Mouse (Mus musculus): ENCODE data around the gene Xdh.
"Not testable (repeated sequence)": the region's sequence is repeated elsewhere in the genome, so short reads cannot be mapped to it uniquely, and the experiment has no call there.

Gene Xdh

DNA sequence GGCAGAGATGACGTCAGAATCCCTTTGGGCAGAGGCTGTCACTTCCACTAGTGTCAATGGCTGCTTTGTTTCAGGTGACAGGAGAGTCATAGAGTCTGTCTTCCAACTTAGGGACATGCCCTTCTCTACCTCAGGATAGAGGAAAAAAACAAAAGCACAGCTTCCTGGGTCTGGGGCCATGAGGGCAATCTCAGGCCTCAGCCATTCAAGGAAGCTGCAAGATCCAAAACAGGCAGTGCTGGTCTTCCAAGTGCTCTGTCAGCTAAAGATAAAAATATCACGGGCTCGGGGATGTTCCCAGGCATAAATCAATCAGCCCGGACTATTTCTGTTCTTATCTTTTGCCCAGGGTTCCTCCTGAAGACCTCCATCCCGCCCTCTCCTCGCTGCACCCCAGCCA is 68.7 kb downstream of the Xdh start:
- no peak for DNase-seq (ENCODE audit: low spot score)

DNA sequence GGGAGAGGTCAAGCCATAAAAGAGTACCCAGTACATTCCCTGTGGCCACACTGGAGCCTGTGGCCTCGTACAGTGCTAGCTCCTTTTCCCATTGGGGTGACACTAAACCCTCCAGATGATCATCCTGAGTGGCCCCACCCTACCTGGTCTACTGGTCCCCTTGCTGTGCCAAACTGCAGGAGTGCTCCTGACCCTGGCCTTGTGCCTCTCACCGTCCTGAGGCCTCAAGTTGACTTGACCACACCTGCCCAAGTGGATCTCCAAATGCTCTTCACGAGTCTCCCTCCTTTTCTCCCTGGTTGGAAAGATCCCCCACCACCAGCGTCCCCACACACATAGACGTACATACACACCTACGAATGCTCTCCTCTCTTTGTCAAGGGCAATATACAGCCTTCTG is 69.7 kb downstream of the Xdh start:
- no peak for DNase-seq (ENCODE audit: low spot score)

DNA sequence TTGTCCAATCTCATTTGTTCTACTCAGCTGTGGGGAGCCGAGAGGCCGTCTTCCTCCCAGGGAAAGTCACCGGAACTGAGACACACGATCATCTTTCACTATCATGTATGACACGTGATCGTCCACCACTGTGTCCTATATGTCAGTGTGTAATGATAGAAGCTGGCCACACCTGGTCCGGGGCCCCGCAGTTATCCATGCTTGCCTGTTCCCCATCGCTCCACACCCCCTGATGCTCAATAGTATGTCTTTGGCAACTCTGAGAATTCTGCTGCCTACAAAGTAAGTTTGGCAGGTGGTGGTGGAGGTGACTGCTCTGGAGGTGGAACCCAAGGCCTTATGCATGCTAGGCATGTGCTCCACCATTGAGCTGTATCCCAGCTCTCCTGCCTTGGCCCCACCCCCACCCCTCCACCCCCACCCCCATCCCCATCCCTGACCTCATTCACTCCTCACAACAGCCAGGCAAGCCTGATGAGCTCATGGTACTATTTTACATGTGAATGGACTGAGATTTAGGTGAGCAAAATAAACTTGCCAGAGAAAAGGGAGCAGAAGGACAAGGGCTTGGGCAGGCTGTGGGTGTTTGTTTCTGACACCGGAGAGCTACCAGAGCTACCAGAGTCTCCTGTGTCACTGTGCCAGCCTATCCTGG is 70.6 kb downstream of the Xdh start:
- DNase-seq (ENCODE audit: low spot score) = no peak

DNA sequence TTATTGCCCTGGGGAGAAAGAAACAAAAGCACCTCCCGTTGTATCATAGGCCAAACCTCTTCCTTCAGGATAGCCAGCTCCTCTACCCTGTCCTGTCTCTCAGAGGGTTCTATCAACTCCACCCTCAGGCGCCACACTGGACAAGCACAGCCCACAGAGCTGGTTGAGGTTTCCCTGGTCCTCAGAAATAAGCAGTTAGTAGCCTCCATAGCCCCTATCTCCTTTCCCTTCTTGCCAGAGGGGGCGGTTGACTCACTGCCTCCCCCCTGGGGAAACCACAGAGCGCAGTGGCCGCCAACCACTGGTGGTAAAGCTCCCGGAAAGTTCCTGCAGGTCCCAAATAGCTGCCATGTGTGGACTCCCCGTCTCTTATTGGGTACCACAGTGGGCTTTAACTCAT is 74.3 kb downstream of the Xdh start:
- no peak for DNase-seq (ENCODE audit: low spot score)

DNA sequence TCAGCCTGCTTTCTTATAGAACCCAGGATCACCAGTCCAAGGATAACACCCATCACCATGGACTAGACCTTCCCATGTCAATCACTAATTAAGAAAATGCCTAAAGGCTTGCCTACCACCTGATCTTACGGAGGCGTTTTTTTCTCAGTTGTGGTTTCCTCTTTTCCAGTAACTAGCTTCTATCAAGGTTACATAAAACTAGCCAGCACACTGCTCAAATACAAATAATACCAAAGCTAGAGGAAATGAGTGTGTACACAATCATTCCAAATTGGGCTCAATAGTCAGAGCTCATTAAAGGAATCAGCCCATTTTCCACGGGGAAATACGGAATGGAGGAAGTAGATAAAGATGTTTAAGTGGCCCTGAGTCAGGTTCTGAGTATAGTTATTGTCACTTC is 74.7 kb downstream of the Xdh start:
- DNase-seq (ENCODE audit: low spot score) = no peak

DNA sequence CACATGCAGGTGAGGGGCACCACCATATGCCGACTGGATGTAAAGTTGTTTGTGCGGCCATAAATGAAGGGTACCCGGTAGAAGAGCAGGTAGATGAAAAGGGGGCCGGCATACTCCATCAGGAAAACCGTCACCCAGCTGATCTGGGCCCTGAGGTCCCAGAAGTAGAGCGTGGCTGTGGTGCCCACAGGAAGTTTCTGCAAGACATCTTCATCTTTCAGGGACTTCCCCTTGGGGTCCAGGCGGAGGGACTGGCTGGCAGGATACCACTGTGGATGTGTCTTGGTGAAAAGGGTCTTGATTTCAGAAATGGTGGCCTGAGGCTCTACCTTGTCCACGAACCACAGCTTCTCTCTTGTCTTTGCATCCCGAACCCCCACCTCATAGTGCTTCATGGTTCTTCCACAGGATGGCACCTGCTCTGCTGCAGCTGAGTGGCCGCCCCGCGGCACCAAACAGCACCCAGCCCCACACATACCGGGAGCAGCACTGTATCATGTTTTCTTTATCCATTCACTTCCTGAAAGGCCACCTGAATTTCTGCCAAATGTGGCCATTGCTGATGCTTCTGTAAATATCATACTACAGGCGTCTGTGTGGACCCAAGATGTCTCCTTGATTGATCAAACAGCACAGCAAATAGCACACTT is 78.9 kb downstream of the Xdh start:
- DNase-seq (ENCODE audit: low spot score) = no peak

DNA sequence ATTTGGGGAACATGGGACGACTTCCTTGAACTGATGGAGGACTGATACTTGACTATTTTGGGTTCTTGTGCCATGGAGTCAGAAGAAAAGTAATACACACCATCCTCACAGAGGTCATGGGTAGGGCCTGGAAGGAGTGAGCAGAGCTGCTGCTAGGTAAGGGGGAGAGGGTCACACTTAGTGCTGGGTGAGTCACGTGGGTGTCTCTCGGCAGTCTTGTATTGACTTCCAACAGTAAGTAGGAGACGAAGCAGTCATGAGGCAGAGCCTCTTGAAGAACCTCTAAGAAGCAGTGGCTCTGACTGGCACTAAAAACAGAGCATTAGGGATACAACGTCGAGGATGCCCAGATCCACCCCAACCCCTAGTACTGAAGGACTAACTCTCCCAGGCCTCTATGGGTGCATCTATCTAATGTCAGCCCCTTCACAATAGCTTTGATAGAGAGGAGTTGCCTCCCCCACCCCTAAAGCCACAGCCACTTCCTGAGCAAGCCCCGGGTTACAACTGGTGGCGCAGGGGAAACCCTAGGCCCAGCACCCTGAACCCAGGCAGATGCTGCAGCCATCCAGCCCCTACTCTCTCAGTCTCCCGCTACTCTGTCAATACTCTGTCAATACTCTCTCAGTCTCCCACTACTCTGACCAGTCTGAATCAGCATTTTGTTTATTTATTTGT is 80.8 kb downstream of the Xdh start:
- DNase-seq (ENCODE audit: low spot score) = no peak

DNA sequence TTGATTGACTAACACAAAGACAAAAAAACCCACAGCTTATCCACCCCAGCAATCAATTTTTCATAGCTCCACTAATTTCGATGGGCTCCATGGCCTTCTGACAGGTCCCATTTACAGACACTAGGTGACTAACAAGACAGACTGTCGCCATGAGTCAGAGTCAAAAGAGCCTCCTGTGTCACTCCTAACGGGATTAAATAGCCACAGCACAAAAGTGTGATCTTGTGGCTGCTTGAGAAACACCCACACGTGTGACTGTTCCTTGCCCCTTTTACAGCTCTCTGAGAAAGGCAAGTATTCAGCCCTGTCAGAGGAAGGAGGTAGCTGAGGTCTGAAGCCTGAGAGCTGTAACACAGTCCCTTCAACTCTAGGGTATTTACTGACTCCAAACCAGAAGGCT is 96.3 kb downstream of the Xdh start:
- no peak for DNase-seq (ENCODE audit: low spot score)

DNA sequence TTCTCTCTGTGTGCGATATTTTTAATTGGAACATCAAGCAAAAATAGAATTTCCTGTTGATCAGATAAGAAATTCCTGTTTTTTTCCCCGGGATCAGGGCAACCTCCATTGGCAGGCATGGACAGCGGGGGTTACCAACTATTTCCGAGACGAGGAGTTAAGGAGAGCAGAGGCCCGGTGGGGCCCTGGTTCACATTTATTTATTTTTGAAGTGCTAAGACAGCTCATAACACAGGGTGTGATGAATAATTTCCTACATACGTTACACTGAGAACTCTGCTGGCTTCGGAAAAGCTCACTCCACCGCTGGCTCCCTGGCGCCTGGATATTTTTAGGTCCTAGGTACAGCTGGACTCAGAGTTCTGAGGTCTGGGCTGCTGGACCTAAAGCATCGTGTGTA is 97.0 kb downstream of the Xdh start:
- DNase-seq (ENCODE audit: low spot score) = no peak

DNA sequence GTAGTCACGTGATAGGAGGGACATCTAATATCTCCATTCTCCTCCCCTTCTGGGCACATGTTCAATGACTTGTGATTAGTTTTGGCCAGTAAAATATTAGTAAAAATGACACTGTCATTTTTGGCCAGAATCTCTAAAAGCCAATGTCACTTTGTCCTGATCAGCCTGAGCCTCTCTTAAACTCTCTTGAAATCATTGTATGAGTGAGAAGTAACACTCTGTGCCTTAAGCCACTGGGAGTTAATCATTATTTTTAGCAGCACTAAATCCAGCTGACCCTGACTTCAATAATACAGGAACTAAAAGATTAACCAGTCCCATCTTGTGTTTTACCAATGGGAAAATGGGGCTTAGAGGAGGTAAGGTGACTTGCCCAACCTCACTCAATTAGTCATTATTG is 102.6 kb downstream of the Xdh start:
- DNase-seq (ENCODE audit: low spot score) = no peak

DNA sequence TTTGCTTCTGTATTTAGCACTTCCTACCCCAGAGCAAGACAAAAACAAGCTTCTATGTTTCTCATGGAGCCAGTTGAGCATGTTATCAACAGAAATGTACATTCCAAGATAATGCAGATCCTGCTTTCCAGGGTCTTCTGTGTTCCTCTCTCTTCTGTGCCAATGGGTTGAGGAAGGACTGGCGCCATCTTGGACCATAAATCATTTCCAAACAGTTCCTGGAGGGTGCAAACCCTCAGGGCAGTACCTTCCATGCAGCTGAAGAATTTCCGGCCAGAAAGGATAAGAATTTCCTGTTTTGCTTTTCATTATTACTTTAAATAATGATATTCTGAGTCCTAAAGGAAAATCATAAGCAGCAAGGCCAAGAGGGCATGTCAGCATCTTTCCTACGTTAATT is 104.4 kb downstream of the Xdh start:
- no peak for DNase-seq (ENCODE audit: low spot score)

DNA sequence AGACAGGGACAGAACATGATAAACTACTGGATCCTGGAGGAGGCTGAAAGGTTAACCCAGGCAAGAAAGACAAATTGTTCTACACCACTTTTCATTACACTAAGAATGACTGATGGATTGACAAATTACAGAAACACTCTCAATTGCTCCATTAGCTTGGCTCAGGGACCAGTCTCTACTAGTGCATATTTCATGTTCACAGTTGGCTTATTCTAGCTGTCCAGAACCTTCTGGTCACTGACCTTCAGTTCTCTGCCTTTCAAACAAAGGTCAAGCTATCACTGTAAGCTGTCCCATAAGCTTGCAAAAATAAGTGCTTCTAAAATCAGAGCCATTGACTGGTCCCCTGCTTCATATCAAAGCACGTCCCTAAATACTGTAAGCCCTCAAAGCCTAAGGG is 107.0 kb downstream of the Xdh start:
- no peak for DNase-seq (ENCODE audit: low spot score)

DNA sequence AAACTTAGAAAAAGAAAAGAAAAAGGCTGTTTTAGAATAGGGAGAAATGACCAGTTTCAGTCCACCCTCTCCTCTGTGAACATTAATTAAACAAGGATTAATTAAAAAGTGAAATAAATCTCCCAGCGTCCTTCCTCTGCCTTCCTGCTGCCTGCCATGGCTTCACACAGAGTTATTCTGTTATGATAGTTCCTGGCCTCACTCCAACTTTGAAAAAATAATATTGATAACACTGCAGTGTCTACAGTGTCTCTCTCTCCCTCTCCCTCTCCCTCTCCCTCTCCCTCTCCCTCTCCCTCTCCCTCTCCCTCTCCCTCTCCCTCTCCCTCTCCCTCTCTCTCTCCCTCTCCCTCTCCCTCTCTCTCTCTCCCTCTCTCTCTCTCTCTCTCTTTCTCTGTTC is 110.1 kb downstream of the Xdh start:
- DNase-seq (ENCODE audit: low spot score) = not testable (repeated sequence)

DNA sequence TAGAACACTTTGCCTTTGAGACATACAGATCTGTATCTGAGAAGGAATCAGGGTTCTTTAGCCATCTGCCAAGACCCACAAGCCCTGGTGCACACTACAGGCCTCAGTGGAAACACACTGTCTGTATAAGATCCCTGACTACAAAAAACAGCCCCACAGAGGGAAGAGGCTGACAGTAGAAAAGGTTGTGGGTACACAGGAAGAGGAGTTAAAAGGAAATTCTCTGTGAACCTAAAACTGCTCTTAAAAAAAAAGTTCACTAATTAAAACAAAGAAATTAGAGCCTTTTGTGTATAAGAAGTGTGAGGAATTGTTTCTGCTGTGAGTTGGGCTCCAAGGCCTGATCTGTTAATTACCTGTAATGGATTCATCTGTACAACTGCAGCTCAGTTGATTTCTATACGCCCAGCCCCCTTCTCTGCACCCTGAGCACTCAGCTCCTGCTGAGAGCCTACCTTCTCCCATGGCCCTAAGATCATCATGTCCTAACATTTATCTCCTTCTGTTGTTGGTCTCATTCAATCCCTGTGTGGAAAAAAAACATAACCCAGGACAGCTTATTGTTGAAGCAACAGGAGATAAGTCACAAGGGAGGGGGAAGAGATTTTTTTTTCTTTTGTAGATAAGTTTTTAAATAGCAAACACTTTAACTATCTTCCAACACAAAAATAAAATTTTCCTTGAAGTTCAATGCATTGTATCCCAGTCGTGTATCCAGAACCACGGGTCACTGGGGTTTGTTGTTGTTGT is 110.7 kb downstream of the Xdh start:
- DNase-seq (ENCODE audit: low spot score) = no peak

DNA sequence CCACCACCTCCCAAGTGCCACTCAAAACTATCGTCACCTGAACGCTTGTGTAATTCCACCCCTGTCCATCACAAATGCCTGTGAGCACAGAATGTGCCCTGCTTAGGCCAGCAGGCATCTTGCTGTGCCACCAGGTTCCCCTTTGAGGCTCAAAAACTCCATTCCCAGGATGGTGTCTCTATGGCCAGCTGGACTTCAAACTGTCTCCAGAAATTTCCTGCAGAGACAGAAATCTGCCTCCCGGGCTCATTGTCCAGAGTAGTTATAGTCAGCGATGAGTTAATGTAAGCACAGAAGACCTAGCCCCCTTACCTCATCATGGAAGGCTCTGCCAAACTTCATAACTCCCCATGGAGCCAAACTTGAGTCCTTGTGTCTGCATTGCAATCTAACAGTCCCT is 112.8 kb downstream of the Xdh start:
- DNase-seq (ENCODE audit: low spot score) = no peak

DNA sequence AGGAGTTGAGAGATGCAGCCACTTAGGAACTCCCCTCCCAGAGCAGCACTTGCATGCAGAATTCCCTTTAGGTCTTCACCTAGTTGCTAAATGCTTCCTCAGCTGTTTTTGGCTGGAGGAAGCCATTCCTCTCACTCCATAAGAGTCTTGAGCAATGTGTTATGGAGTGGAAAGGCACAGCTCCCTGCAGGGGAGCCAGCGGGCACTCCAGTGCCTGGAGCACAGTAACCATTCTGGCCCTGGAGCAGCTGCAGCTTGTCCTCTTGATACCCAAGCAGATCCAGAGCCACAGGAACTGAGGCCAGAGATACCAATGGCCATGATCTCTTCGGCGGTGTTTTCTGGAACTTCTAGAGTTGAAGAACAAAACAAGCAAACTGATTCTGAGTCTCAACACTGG is 113.4 kb downstream of the Xdh start:
- no peak for DNase-seq (ENCODE audit: low spot score)
